Mouse (Mus musculus): ENCODE data around the gene Epb41l4b. TPM values are rescaled to one million over a fixed set of nuclear protein-coding genes. Genes with fewer than 3 reads are reported as not detected.

The Epb41l4b gene
- polyA plus RNA-seq, 1 experiment from 2014 or later: 8.4 TPM

DNA sequence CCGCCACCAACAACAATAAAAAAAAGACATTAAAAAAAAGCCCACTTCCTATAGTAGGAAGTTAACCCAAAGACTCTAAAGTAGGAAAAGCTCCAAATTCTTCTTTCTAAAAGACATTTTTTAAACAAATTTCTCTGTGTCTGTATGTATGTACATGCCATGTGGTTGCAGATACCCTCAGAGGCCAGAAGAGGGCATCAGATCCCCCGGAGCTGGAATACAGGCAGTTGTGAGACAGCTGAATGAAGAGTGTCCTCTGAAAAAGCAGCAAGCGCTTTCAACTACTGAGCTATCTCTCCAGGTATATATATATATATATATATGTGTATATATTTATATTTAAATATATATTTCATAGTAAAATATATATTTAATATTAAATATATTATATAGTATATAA is 121.9 kb downstream of the Epb41l4b start:
- no peak overlapping the region for H3K4me2 ChIP-seq (ENCODE audit: low read depth, low read length)
- 73% methylated on average over 3 of the region's 3 CpGs for WGBS (ENCODE audit: insufficient replicate concordance)
- peaks cover 2% of the 10 kb centered on the region; the same call in 1 of the 2 replicates for H3K4me1 ChIP-seq (ENCODE audit: insufficient read depth)
- TF ChIP-seq CTCF (IDR thresholded peaks at IDR 0.05; ENCODE audit: low read depth) (peak; percentile 44), EP300 (IDR thresholded peaks at IDR 0.05; ENCODE audit: low read depth) (no peak)
- H3K4me3 ChIP-seq (ENCODE audit: low read depth, low read length): no peak overlapping the region
- H3K36me3 ChIP-seq (replicated peaks; ENCODE audit: insufficient read depth, low read length): no peaks in the 10 kb centered on the region
- H3K9ac ChIP-seq (replicated peaks): no peak overlapping the region
- H3K9me3 ChIP-seq (ENCODE audit: low read length): no peaks in the 10 kb centered on the region
- ATAC-seq (no peak), DNase-seq (no peak)
- H3K27me3 ChIP-seq (ENCODE audit: insufficient read depth, low read length): no peaks in the 10 kb centered on the region
- H3K27ac ChIP-seq (ENCODE audit: low read depth): no peak overlapping the region

GRCm38 (mm10) chr4:57017229-57017628 is 126.0 kb downstream of the Epb41l4b start:
- peak; percentile 83 for DNase-seq
- Histone ChIP-seq H3K27ac (ENCODE audit: low read depth) (no peak overlapping the region), H3K4me2 (ENCODE audit: low read depth, low read length) (no peak overlapping the region), H3K9me3 (ENCODE audit: low read length) (no peaks in the 10 kb centered on the region), H3K4me1 (ENCODE audit: insufficient read depth) (no peaks in the 10 kb centered on the region), H3K27me3 (ENCODE audit: insufficient read depth, low read length) (no peaks in the 10 kb centered on the region), H3K4me3 (ENCODE audit: low read depth, low read length) (no peak overlapping the region), H3K9ac (replicated peaks) (no peak overlapping the region), H3K36me3 (replicated peaks; ENCODE audit: insufficient read depth, low read length) (no peaks in the 10 kb centered on the region)
- TF ChIP-seq EP300 (IDR thresholded peaks at IDR 0.05; ENCODE audit: low read depth): no peak
- peak; percentile 89 for TF ChIP-seq CTCF (IDR thresholded peaks at IDR 0.05; ENCODE audit: low read depth)
- 20% methylated on average over 5 of the region's 5 CpGs for WGBS (ENCODE audit: insufficient replicate concordance)
- peak; percentile 53; the same call in 1 of the 2 replicates for ATAC-seq

DNA sequence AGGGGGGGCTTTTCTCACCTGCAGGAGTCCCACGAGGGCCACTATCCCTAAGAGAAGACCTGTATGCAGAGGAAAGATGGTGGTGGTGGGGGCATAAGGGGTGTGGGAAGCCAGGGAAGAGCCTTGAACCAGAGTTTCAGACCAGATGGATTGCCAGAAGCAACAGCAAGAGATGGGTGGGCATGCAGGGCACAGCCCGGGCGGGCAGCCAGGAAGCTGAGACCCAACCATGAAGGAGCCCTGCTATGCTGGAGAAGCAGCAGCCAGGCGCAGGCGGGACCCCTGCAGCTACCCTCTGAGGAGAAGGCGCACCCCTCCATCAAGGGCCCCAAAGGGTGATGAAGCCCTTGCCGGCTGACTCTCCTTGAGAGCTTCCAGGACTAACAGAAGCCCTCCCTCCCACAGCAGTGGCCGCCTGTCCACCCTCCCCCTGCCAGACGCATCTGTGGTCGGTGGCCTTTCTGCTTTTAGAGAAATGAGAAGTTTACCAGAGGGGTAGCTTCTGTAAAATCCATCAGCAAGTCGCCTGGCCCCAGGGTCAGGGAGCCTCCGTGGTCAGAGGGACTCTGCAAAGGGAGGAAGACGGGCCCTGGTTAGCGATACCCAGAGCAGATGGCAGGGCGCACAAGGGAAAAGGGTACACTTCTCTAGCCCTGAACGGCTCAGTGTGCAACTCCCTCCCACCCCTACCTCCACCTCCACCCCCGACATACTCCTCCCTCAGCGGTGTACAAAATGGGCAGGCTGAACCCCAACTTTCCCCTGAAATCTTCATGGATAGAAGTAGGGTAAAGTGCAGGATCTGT is 126.7 kb downstream of the Epb41l4b start:
- Histone ChIP-seq H3K4me2 (ENCODE audit: low read depth, low read length) (no peak overlapping the region), H3K9me3 (ENCODE audit: low read length) (no peaks in the 10 kb centered on the region), H3K4me1 (ENCODE audit: insufficient read depth) (no peaks in the 10 kb centered on the region), H3K36me3 (replicated peaks; ENCODE audit: insufficient read depth, low read length) (no peaks in the 10 kb centered on the region), H3K9ac (replicated peaks) (no peak overlapping the region), H3K27ac (ENCODE audit: low read depth) (no peak overlapping the region), H3K27me3 (ENCODE audit: insufficient read depth, low read length) (no peaks in the 10 kb centered on the region), H3K4me3 (ENCODE audit: low read depth, low read length) (no peak overlapping the region)
- no peak for DNase-seq
- 35% methylated on average over 17 of the region's 18 CpGs for WGBS (ENCODE audit: insufficient replicate concordance)
- no peak for TF ChIP-seq EP300 (IDR thresholded peaks at IDR 0.05; ENCODE audit: low read depth)
- no peak for TF ChIP-seq CTCF (IDR thresholded peaks at IDR 0.05; ENCODE audit: low read depth)
- no peak for ATAC-seq

GRCm38 (mm10) chr4:57015032-57015431 is 128.2 kb downstream of the Epb41l4b start:
- no peak overlapping the region for H3K4me3 ChIP-seq (ENCODE audit: low read depth, low read length)
- no peaks in the 10 kb centered on the region for H3K36me3 ChIP-seq (replicated peaks; ENCODE audit: insufficient read depth, low read length)
- H3K27me3 ChIP-seq (ENCODE audit: insufficient read depth, low read length): no peaks in the 10 kb centered on the region
- ATAC-seq (peak; percentile 72), DNase-seq (no peak)
- H3K4me1 ChIP-seq (ENCODE audit: insufficient read depth): no peaks in the 10 kb centered on the region
- 68% methylated on average over 5 of the region's 5 CpGs for WGBS (ENCODE audit: insufficient replicate concordance)
- TF ChIP-seq CTCF (IDR thresholded peaks at IDR 0.05; ENCODE audit: low read depth) (no peak), EP300 (IDR thresholded peaks at IDR 0.05; ENCODE audit: low read depth) (no peak)
- H3K9me3 ChIP-seq (ENCODE audit: low read length): no peaks in the 10 kb centered on the region
- no peak overlapping the region for H3K9ac ChIP-seq (replicated peaks)
- H3K27ac ChIP-seq (ENCODE audit: low read depth): no peak overlapping the region
- no peak overlapping the region for H3K4me2 ChIP-seq (ENCODE audit: low read depth, low read length)

- Histone ChIP-seq H3K27me3 (ENCODE audit: insufficient read depth, low read length) (no peaks in the 10 kb centered on the region), H3K9ac (replicated peaks) (no peak overlapping the region), H3K4me1 (ENCODE audit: insufficient read depth) (no peaks in the 10 kb centered on the region), H3K27ac (ENCODE audit: low read depth) (no peak overlapping the region), H3K9me3 (ENCODE audit: low read length) (no peaks in the 10 kb centered on the region), H3K4me3 (ENCODE audit: low read depth, low read length) (no peak overlapping the region), H3K4me2 (ENCODE audit: low read depth, low read length) (no peak overlapping the region), H3K36me3 (replicated peaks; ENCODE audit: insufficient read depth, low read length) (no peaks in the 10 kb centered on the region)
- WGBS (ENCODE audit: insufficient replicate concordance): 52% methylated on average over 8 of the region's 8 CpGs
- TF ChIP-seq EP300 (IDR thresholded peaks at IDR 0.05; ENCODE audit: low read depth) (no peak), CTCF (IDR thresholded peaks at IDR 0.05; ENCODE audit: low read depth) (no peak)
- no peak for ATAC-seq
- no peak for DNase-seq
These were observed 131.7 kb downstream of the Epb41l4b start for GRCm38 (mm10) chr4:57011454-57012046.

- Histone ChIP-seq H3K4me1 (ENCODE audit: insufficient read depth) (no peaks in the 10 kb centered on the region), H3K4me3 (ENCODE audit: low read depth, low read length) (no peak overlapping the region), H3K27me3 (ENCODE audit: insufficient read depth, low read length) (no peaks in the 10 kb centered on the region), H3K4me2 (ENCODE audit: low read depth, low read length) (no peak overlapping the region), H3K27ac (ENCODE audit: low read depth) (no peak overlapping the region), H3K36me3 (replicated peaks; ENCODE audit: insufficient read depth, low read length) (no peaks in the 10 kb centered on the region), H3K9me3 (ENCODE audit: low read length) (no peaks in the 10 kb centered on the region), H3K9ac (replicated peaks) (no peak overlapping the region)
- DNase-seq (no peak), ATAC-seq (no peak)
- TF ChIP-seq CTCF (IDR thresholded peaks at IDR 0.05; ENCODE audit: low read depth): no peak
- TF ChIP-seq EP300 (IDR thresholded peaks at IDR 0.05; ENCODE audit: low read depth): no peak
- 19% methylated on average over 6 of the region's 6 CpGs for WGBS (ENCODE audit: insufficient replicate concordance)
These were observed 132.3 kb downstream of the Epb41l4b start for GRCm38 (mm10) chr4:57010919-57011318.
